Mouse (Mus musculus) intestine, embryonic 16.5 days (tissue): Measurements from ENCODE around the gene Tgfb3. TPM values are rescaled to one million over a fixed set of nuclear protein-coding genes. Genes with fewer than 3 reads are reported as not detected.

Experiments used
- ATAC-seq: fragments of 200-750 bp; cut with Nextera tagmentation; 2 replicates; pipeline ENCODE4 v1.8.0; 2017; ENCODE audit warnings: moderate TSS enrichment, moderate library complexity
- H3K27ac ChIP-seq: fragments of 300-500 bp; sonication (generic); 2 replicates; pipeline ENCODE4 v1.5.1; 2014; ENCODE audit warnings: mild to moderate bottlenecking, low read length
- H3K27me3 ChIP-seq: fragments of 300-500 bp; sonication (generic); replicated peaks from 2 replicates; pipeline ENCODE4 v1.6.1; 2014; ENCODE audit warnings: low read length, control low read depth, mixed read lengths; ENCODE audit not compliant: control insufficient read depth, insufficient read depth
- H3K36me3 ChIP-seq: fragments of 300-500 bp; sonication (generic); 2 replicates; pipeline ENCODE4 v1.6.1; 2014; ENCODE audit warnings: low read length, control low read depth; ENCODE audit not compliant: control insufficient read depth, insufficient read depth
- H3K4me1 ChIP-seq: fragments of 300-500 bp; sonication (generic); 2 replicates; pipeline ENCODE4 v1.6.1; 2014; ENCODE audit warnings: low read length, control low read depth, mixed read lengths; ENCODE audit not compliant: control insufficient read depth, insufficient read depth
- H3K4me2 ChIP-seq: fragments of 300-500 bp; sonication (generic); 2 replicates; pipeline ENCODE4 v1.6.1; 2014; ENCODE audit warnings: low read depth, low read length, control low read depth
- H3K4me3 ChIP-seq: fragments of 300-500 bp; sonication (generic); 2 replicates; pipeline ENCODE4 v1.5.1; 2014; ENCODE audit warnings: mild to moderate bottlenecking, low read length
- H3K9ac ChIP-seq: fragments of 300-500 bp; sonication (generic); 2 replicates; pipeline ENCODE4 v1.6.1; 2014; ENCODE audit warnings: low read depth, low read length
- H3K9me3 ChIP-seq: fragments of 300-500 bp; sonication (generic); 2 replicates; pipeline ENCODE4 v1.6.1; 2016; ENCODE audit warnings: low read length, control low read depth; ENCODE audit not compliant: control insufficient read depth
- WGBS: fragments of 180-500 bp; shearing (Covaris S2); extraction: QIAGEN DNeasy Blood & Tissue Kit; methylation state at CpG from one replicate; pipeline ENCODE4 v1.1.7; 2014; 5-methylcytosine and 5-hydroxymethylcytosine counted together
- polyA plus RNA-seq: library from polyadenylated mRNA; unstranded; fragments of >200 nt; fragmentation: Nextera tagmentation; extraction: Ambion mirVana; gene quantifications from 2 replicates; pipeline ENCODE4 v1.2.1, GENCODE M21; 2015

The Tgfb3 gene
- polyA plus RNA-seq, 1 experiment from 2014 or later, result 20.6 TPM

- H3K9ac ChIP-seq, result no peak overlapping the region
- no peaks in the 10 kb centered on the region for H3K9me3 ChIP-seq
- H3K4me3 ChIP-seq, result no peak overlapping the region
- no peak for ATAC-seq
- 76% methylated on average over 7 of the region's 7 CpGs for whole genome bisulfite sequencing
- H3K27me3 ChIP-seq, result no peaks in the 10 kb centered on the region
- H3K4me2 ChIP-seq, result no peak overlapping the region
- no peak overlapping the region for H3K27ac ChIP-seq
- H3K4me1 ChIP-seq, result peaks cover 1% of the 10 kb centered on the region; the same call in 1 of the 2 replicates
- peaks cover 5% of the 10 kb centered on the region for H3K36me3 ChIP-seq
Measured at GRCm38 (mm10) chr12:86088042-86088441, 9.2 kb upstream of the Tgfb3 start.

GRCm38 (mm10) chr12:86086550-86086949 is 7.7 kb upstream of the Tgfb3 start:
- Histone ChIP-seq H3K4me1 (peaks cover 4% of the 10 kb centered on the region; the same call in 1 of the 2 replicates), H3K9me3 (no peaks in the 10 kb centered on the region), H3K9ac (no peak overlapping the region), H3K4me2 (no peak overlapping the region), H3K27ac (no peak overlapping the region), H3K4me3 (no peak overlapping the region), H3K27me3 (no peaks in the 10 kb centered on the region), H3K36me3 (peaks cover 5% of the 10 kb centered on the region)
- 62% methylated on average over 8 of the region's 8 CpGs for whole genome bisulfite sequencing
- no peak for ATAC-seq

- H3K27me3 ChIP-seq, result no peaks in the 10 kb centered on the region
- no peak for ATAC-seq
- H3K4me3 ChIP-seq, result no peak overlapping the region
- 89% methylated on average over 7 of the region's 7 CpGs for WGBS
- H3K9ac ChIP-seq, result no peak overlapping the region
- peaks cover 4% of the 10 kb centered on the region; the same call in 1 of the 2 replicates for H3K4me1 ChIP-seq
- peaks cover 5% of the 10 kb centered on the region for H3K36me3 ChIP-seq
- H3K27ac ChIP-seq, result no peak overlapping the region
- no peaks in the 10 kb centered on the region for H3K9me3 ChIP-seq
- H3K4me2 ChIP-seq, result no peak overlapping the region
Measured at GRCm38 (mm10) chr12:86085873-86086272, 7.0 kb upstream of the Tgfb3 start.

DNA sequence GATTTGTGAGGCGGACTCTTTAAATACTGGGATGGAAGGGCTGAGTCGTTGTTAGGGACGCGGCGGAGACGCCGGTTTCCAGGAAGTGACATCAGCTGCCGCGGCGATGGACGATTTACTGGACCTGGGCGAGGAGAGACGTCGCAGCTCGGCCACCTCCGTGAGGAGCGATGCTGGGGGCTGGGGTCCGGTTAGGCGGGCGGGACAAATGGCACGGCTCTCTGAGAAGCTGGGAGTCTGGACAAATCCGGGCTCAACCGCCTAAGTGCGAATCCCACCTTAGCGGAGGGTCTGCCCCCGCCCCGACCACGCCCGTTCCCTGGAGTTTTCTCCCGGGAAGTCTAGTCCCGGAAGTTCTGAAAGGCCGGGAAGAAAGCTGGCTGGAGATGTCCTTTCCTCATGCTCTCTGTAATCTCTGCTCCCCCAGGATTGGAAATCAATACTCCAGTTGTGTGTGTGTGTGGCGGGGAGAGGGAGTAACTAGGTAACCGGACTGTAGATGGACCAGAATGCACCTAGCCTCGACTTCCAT is 3.7 kb upstream of the Tgfb3 start, which contains the start of gene Ift43:
Gene Ift43 (plus strand): TSS at position 61 of the 532 bp plus-strand sequence.
- Histone ChIP-seq H3K4me2 (peak within 1 kb of the TSS; percentile 70), H3K27me3 (no peaks in the 10 kb centered on the region), H3K27ac (peak within 1 kb of the TSS; percentile 37; the same call in 1 of the 2 replicates), H3K9me3 (no peaks in the 10 kb centered on the region), H3K9ac (peak within 1 kb of the TSS; percentile 74), H3K4me3 (peak within 1 kb of the TSS; percentile 75), H3K36me3 (no peaks in the 10 kb centered on the region; the same call in 1 of the 2 replicates), H3K4me1 (peaks cover 11% of the 10 kb centered on the region)
- under 1% methylated on average over 35 of the region's 35 CpGs for WGBS
- peak; percentile 72 for ATAC-seq

DNA sequence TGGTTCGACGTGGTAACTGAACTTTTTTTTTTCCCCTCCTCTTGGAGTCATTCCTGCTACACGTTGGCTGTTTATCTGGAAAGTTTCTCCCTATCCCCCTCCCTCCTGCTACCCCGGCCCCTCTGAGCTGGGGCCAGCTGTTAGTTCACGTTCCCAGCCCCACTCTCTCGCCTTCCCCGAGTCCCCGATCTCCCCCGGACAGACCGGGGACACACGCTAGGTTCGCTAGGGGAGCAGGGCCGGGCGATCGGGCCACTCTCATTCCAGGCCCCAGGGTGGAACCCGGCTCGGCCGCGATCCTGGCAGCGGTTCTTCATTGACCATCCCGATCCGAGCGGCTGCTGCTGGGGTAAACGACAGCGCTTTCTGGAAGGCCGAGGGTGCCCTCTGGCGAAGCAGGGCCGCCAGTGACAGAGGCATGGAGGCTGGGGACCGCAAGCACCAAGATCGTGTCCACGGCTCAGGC is 394 bp upstream of the Tgfb3 start:
- ATAC-seq, result peak; percentile 83
- H3K9me3 ChIP-seq, result no peaks in the 10 kb centered on the region
- peak overlapping the region; percentile 74 for H3K9ac ChIP-seq
- peak overlapping the region; percentile 89 for H3K4me2 ChIP-seq
- under 1% methylated on average over 31 of the region's 31 CpGs for WGBS
- H3K4me3 ChIP-seq, result peak overlapping the region; percentile 60
- peak overlapping the region; percentile 95 for H3K27ac ChIP-seq
- H3K36me3 ChIP-seq, result no peaks in the 10 kb centered on the region
- H3K4me1 ChIP-seq, result peaks cover 17% of the 10 kb centered on the region
- no peaks in the 10 kb centered on the region for H3K27me3 ChIP-seq

DNA sequence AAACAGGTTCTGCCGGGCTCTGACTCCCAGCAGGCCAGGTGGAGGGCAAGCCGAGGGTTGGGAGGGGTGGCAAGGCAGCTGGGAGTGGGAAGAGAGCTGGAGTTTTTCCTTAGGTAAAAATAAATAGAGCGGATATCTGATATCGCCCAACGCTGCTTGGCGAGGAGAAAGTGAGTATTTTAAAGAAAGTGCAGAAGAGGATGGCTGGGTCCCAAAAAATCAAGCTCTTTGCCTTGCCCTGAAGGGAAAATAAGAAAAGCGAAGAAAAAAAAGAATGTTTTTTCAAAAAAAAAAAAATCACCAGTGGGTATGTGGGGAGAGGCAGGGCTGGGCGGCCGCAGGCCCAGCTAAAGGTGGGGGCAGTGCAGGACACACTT is 677 bp downstream of the Tgfb3 start:
- Histone ChIP-seq H3K27me3 (no peaks in the 10 kb centered on the region), H3K9me3 (no peaks in the 10 kb centered on the region), H3K27ac (peak overlapping the region; percentile 95), H3K4me1 (peaks cover 17% of the 10 kb centered on the region), H3K4me2 (peak overlapping the region; percentile 89), H3K4me3 (peak overlapping the region; percentile 60), H3K9ac (peak overlapping the region; percentile 66), H3K36me3 (no peaks in the 10 kb centered on the region)
- no peak for ATAC-seq
- 18% methylated on average over 9 of the region's 9 CpGs for WGBS

GRCm38 (mm10) chr12:86077736-86078135 is 1.1 kb downstream of the Tgfb3 start:
- Histone ChIP-seq H3K27ac (peak overlapping the region; percentile 95), H3K36me3 (no peaks in the 10 kb centered on the region), H3K27me3 (no peaks in the 10 kb centered on the region), H3K9me3 (no peaks in the 10 kb centered on the region), H3K9ac (peak overlapping the region; percentile 66), H3K4me3 (peak overlapping the region; percentile 60), H3K4me2 (peak overlapping the region; percentile 89), H3K4me1 (peaks cover 14% of the 10 kb centered on the region)
- 28% methylated on average over 11 of the region's 11 CpGs for WGBS
- ATAC-seq, result no peak

GRCm38 (mm10) chr12:86077322-86077721 is 1.5 kb downstream of the Tgfb3 start:
- H3K9ac ChIP-seq, result peak overlapping the region; percentile 66
- peak overlapping the region; percentile 95 for H3K27ac ChIP-seq
- peaks cover 14% of the 10 kb centered on the region for H3K4me1 ChIP-seq
- no peaks in the 10 kb centered on the region for H3K9me3 ChIP-seq
- no peak for ATAC-seq
- H3K4me3 ChIP-seq, result peak overlapping the region; percentile 60
- no peaks in the 10 kb centered on the region for H3K36me3 ChIP-seq
- 31% methylated on average over 8 of the region's 8 CpGs for WGBS
- H3K4me2 ChIP-seq, result peak overlapping the region; percentile 89
- no peaks in the 10 kb centered on the region for H3K27me3 ChIP-seq

GRCm38 (mm10) chr12:86076321-86076901 is 2.4 kb downstream of the Tgfb3 start:
- Histone ChIP-seq H3K27me3 (no peaks in the 10 kb centered on the region), H3K9me3 (no peaks in the 10 kb centered on the region), H3K4me1 (peaks cover 14% of the 10 kb centered on the region), H3K4me2 (peak overlapping the region; percentile 89), H3K36me3 (no peaks in the 10 kb centered on the region), H3K4me3 (peak overlapping the region; percentile 60), H3K27ac (no peak overlapping the region), H3K9ac (peak overlapping the region; percentile 53; the same call in 1 of the 2 replicates)
- WGBS, result 9% methylated on average over 13 of the region's 13 CpGs
- ATAC-seq, result no peak
